Mouse (Mus musculus): Measurements from ENCODE around the gene Wt1. TPM values are rescaled to one million over a fixed set of nuclear protein-coding genes. Genes with fewer than 3 reads are reported as not detected.

Wt1 gene
- polyA plus RNA-seq (2015; fragmentation: Nextera tagmentation; extraction: Ambion mirVana) = 2.1 and 2.7 TPM in 2 replicates

DNA sequence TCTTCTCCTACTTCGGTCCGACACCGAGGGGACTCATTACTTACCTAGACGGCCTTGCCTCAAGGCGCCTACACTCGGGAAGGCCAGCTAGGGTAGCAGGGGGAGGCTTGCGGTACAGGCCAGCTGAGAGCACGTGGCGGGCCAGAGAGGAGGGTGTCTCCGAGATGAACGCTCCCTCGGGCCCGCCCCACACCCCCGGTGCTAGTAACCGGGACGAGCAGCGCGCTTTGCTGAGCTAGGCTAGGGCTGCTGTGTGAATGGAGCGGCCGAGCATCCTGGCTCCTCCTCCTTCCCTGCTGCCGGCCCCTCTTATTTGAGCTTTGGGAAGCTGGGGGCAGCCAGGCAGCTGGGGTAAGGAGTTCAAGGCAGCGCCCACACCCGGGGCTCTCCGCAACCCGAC, at the start of gene Wt1:
Wt1 (plus strand) TSS at position 251 of the 400 bp plus-strand sequence.
- peak; percentile 43; the same call in 1 of the 2 replicates for ATAC-seq
- Histone ChIP-seq H3K4me2 (replicated peaks; ENCODE audit: low read depth, low read length) (peak within 1 kb of the TSS; percentile 45), H3K36me3 (ENCODE audit: insufficient read depth, low read length) (no peaks in the 10 kb centered on the region), H3K4me1 (ENCODE audit: insufficient read depth, low read depth, low read length) (peaks cover 4% of the 10 kb centered on the region), H3K4me3 (ENCODE audit: low read depth, low read length) (peak within 1 kb of the TSS; percentile 36), H3K9ac (replicated peaks; ENCODE audit: low read depth) (no peak within 1 kb of the TSS), H3K27ac (ENCODE audit: low read length) (no peak within 1 kb of the TSS), H3K9me3 (ENCODE audit: low read length) (no peaks in the 10 kb centered on the region), H3K27me3 (replicated peaks; ENCODE audit: insufficient read depth, low read length) (peaks cover 91% of the 10 kb centered on the region)
- DNase-seq (ENCODE audit: low spot score) = peak; percentile 70
- TF ChIP-seq CTCF (IDR thresholded peaks at IDR 0.05) = no peak
- TF ChIP-seq EP300 (IDR thresholded peaks at IDR 0.05) = no peak
- WGBS = under 1% methylated on average over 20 of the region's 25 CpGs

DNA sequence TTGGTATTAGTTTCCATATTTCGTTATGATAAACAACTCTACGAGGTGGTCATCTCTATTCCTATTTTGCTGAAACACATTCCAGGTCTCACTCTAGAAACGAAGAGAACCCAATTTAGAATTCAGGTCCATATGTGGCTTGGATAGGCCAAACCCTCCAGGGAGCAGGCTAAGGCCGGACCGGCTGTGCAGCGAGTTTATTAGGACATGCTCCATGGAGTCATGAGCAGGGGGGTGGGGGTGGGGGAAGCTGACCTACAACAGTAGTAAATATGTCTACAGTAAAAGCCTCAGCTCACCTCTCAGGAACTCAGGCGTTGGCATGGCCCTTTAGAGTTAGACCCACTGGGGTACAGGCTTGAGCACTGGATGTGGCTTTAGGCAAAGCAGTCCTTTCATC, 49.2 kb upstream of the Wt1 start:
- 91% methylated on average over 7 of the region's 7 CpGs for WGBS
- H3K27me3 ChIP-seq (replicated peaks; ENCODE audit: insufficient read depth, low read length) = no peaks in the 10 kb centered on the region
- H3K27ac ChIP-seq (ENCODE audit: low read length) = no peak overlapping the region
- H3K9me3 ChIP-seq (ENCODE audit: low read length) = no peaks in the 10 kb centered on the region
- H3K4me1 ChIP-seq (ENCODE audit: insufficient read depth, low read depth, low read length) = no peaks in the 10 kb centered on the region
- no peak overlapping the region for H3K4me3 ChIP-seq (ENCODE audit: low read depth, low read length)
- no peak for ATAC-seq
- H3K4me2 ChIP-seq (replicated peaks; ENCODE audit: low read depth, low read length) = no peak overlapping the region
- no peak overlapping the region for H3K9ac ChIP-seq (replicated peaks; ENCODE audit: low read depth)
- no peak for DNase-seq (ENCODE audit: low spot score)
- no peak for TF ChIP-seq EP300 (IDR thresholded peaks at IDR 0.05)
- no peak for TF ChIP-seq CTCF (IDR thresholded peaks at IDR 0.05)
- H3K36me3 ChIP-seq (ENCODE audit: insufficient read depth, low read length) = no peaks in the 10 kb centered on the region

DNA sequence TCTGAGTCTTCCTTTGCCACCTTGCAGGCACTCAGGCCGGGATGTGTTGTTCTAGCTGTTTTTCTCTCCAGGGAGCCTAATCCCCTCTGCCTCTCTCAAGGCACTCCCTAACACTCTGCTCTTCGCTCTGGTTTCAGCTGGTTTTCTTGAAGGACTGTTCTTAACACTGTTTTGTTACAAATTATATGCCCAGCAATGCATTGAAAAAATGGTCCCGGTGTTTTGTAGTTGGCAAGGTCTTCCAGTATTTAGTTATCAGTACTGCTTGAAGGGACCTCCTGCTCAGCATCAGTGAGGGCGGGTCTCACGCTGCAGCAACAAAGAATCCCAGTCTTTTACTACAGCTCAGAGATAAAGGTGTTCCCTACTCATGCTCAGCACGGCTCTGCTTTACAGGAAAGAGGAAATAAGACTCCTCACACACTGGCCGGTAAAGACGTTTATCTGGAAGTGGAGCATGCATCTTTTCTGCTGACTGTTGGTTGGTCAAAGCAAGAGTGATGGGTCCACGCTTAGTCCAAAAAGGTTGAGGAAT, 44.0 kb upstream of the Wt1 start:
- TF ChIP-seq CTCF (IDR thresholded peaks at IDR 0.05) (no peak), EP300 (IDR thresholded peaks at IDR 0.05) (no peak)
- no peaks in the 10 kb centered on the region for H3K27me3 ChIP-seq (replicated peaks; ENCODE audit: insufficient read depth, low read length)
- no peak overlapping the region for H3K27ac ChIP-seq (ENCODE audit: low read length)
- H3K36me3 ChIP-seq (ENCODE audit: insufficient read depth, low read length) = no peaks in the 10 kb centered on the region
- H3K9me3 ChIP-seq (ENCODE audit: low read length) = no peaks in the 10 kb centered on the region
- no peak overlapping the region for H3K4me3 ChIP-seq (ENCODE audit: low read depth, low read length)
- no peak overlapping the region for H3K9ac ChIP-seq (replicated peaks; ENCODE audit: low read depth)
- 24% methylated on average over 9 of the region's 9 CpGs for WGBS
- no peak overlapping the region for H3K4me2 ChIP-seq (replicated peaks; ENCODE audit: low read depth, low read length)
- ATAC-seq = no peak
- H3K4me1 ChIP-seq (ENCODE audit: insufficient read depth, low read depth, low read length) = no peaks in the 10 kb centered on the region
- no peak for DNase-seq (ENCODE audit: low spot score)

DNA sequence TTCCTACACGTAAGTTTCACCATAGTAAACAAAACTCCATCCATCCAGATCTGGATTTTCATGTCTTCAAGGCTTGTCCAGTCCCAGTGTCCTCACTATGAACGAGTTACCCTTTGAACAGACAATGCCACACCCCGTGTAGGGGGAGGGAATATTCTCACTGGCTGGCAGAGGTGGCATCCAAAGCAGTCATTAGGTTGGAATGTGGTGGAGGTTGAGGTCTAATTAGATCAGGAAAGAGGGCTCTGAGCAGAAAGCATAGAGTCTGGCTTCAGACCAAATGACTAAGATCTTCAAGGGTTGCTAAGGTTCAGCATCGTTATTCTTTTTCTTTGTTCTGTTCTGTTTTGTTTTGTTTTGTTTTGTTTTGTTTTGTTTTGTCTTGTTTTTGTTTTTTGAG, 42.3 kb upstream of the Wt1 start:
- no peaks in the 10 kb centered on the region for H3K9me3 ChIP-seq (ENCODE audit: low read length)
- no peaks in the 10 kb centered on the region for H3K4me1 ChIP-seq (ENCODE audit: insufficient read depth, low read depth, low read length)
- 70% methylated on average over 4 of the region's 4 CpGs for WGBS
- H3K27ac ChIP-seq (ENCODE audit: low read length) = no peak overlapping the region
- TF ChIP-seq EP300 (IDR thresholded peaks at IDR 0.05) = no peak
- no peak for TF ChIP-seq CTCF (IDR thresholded peaks at IDR 0.05)
- no peak overlapping the region for H3K4me2 ChIP-seq (replicated peaks; ENCODE audit: low read depth, low read length)
- no peak overlapping the region for H3K4me3 ChIP-seq (ENCODE audit: low read depth, low read length)
- no peak for ATAC-seq
- DNase-seq (ENCODE audit: low spot score) = no peak
- no peak overlapping the region for H3K9ac ChIP-seq (replicated peaks; ENCODE audit: low read depth)
- no peaks in the 10 kb centered on the region for H3K36me3 ChIP-seq (ENCODE audit: insufficient read depth, low read length)
- no peaks in the 10 kb centered on the region for H3K27me3 ChIP-seq (replicated peaks; ENCODE audit: insufficient read depth, low read length)

DNA sequence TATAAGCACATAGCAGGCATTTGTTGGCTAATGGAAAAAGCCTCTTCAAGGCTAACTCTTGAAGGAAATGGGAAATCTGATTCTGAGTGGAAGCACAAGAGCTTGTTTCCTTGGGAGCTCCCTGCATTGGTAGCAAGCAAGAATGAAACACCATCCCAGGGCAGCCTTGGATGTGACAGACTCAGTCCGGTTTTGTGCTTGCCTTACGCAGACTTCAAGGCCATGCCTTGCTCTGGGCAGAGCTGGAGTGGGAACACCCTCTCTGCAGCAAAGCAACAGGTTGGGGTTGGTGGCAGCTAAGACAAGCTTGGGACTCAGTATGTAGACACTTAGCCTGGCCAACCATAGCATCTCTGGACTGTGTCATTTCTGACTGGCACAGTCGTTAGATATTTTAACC, 40.2 kb upstream of the Wt1 start:
- no peaks in the 10 kb centered on the region for H3K27me3 ChIP-seq (replicated peaks; ENCODE audit: insufficient read depth, low read length)
- H3K9ac ChIP-seq (replicated peaks; ENCODE audit: low read depth) = no peak overlapping the region
- 93% methylated on average over 3 of the region's 3 CpGs for WGBS
- no peaks in the 10 kb centered on the region for H3K4me1 ChIP-seq (ENCODE audit: insufficient read depth, low read depth, low read length)
- H3K9me3 ChIP-seq (ENCODE audit: low read length) = no peaks in the 10 kb centered on the region
- H3K36me3 ChIP-seq (ENCODE audit: insufficient read depth, low read length) = no peaks in the 10 kb centered on the region
- no peak overlapping the region for H3K4me2 ChIP-seq (replicated peaks; ENCODE audit: low read depth, low read length)
- TF ChIP-seq CTCF (IDR thresholded peaks at IDR 0.05) (no peak), EP300 (IDR thresholded peaks at IDR 0.05) (no peak)
- H3K4me3 ChIP-seq (ENCODE audit: low read depth, low read length) = no peak overlapping the region
- ATAC-seq (no peak), DNase-seq (ENCODE audit: low spot score) (no peak)
- H3K27ac ChIP-seq (ENCODE audit: low read length) = no peak overlapping the region

DNA sequence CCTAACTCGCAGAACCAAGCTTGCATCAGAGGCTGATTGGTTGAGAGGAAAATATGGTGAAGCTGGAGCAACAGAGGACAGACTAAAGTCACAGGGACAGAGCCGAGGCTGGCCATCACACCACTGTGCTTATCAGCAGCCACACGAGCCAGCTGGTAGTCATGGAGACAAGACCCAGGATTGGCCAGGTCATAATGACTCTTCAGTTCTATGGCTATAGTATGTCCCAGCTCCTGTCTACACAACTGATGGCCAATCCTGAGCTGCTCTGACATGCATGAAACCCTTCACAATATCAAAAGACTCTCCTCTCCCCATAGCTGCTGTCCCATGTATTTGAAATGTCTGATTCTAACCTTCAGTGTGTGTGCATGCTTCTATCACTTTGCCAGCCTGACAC, 38.3 kb upstream of the Wt1 start:
- no peak for DNase-seq (ENCODE audit: low spot score)
- H3K4me3 ChIP-seq (ENCODE audit: low read depth, low read length) = no peak overlapping the region
- no peak overlapping the region for H3K4me2 ChIP-seq (replicated peaks; ENCODE audit: low read depth, low read length)
- H3K9ac ChIP-seq (replicated peaks; ENCODE audit: low read depth) = no peak overlapping the region
- H3K9me3 ChIP-seq (ENCODE audit: low read length) = no peaks in the 10 kb centered on the region
- WGBS = 65% methylated on average over 3 of the region's 3 CpGs
- no peak for ATAC-seq
- no peak for TF ChIP-seq EP300 (IDR thresholded peaks at IDR 0.05)
- TF ChIP-seq CTCF (IDR thresholded peaks at IDR 0.05) = no peak
- no peaks in the 10 kb centered on the region for H3K27me3 ChIP-seq (replicated peaks; ENCODE audit: insufficient read depth, low read length)
- no peaks in the 10 kb centered on the region for H3K4me1 ChIP-seq (ENCODE audit: insufficient read depth, low read depth, low read length)
- no peak overlapping the region for H3K27ac ChIP-seq (ENCODE audit: low read length)
- no peaks in the 10 kb centered on the region for H3K36me3 ChIP-seq (ENCODE audit: insufficient read depth, low read length)

DNA sequence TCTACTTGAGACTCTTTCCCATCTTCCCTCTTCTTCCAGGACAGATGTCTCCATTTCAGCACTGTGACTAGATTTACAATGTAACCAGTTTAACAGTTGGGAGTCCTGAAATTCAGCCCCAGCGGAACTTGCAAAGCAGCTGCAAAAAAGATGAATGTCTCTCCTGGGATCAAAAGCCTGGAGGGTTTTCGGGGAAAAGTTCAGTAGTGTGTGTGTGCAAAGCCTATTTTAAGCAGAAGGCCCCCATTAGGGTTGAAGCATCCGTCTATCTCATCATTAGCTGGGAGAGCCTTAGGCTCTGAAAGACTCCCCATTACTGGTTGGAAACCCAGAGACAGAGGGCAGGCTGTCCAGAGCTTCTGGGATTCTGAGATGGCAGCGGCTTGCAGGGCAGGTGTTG, 37.2 kb upstream of the Wt1 start:
- Histone ChIP-seq H3K4me2 (replicated peaks; ENCODE audit: low read depth, low read length) (no peak overlapping the region), H3K4me1 (ENCODE audit: insufficient read depth, low read depth, low read length) (no peaks in the 10 kb centered on the region), H3K27ac (ENCODE audit: low read length) (no peak overlapping the region), H3K9ac (replicated peaks; ENCODE audit: low read depth) (no peak overlapping the region), H3K4me3 (ENCODE audit: low read depth, low read length) (no peak overlapping the region), H3K9me3 (ENCODE audit: low read length) (no peaks in the 10 kb centered on the region), H3K27me3 (replicated peaks; ENCODE audit: insufficient read depth, low read length) (no peaks in the 10 kb centered on the region), H3K36me3 (ENCODE audit: insufficient read depth, low read length) (no peaks in the 10 kb centered on the region)
- ATAC-seq (no peak), DNase-seq (ENCODE audit: low spot score) (no peak)
- WGBS = 67% methylated on average over 4 of the region's 4 CpGs
- TF ChIP-seq CTCF (IDR thresholded peaks at IDR 0.05) = no peak
- no peak for TF ChIP-seq EP300 (IDR thresholded peaks at IDR 0.05)

Measured in lung, postnatal 0 days (tissue).